Mouse (Mus musculus) stomach, postnatal 0 days (tissue): ENCODE measurements at regions not wholly inside any gene's neighbourhood (a gene's known extent, or its start where the extent isn't known, plus 50 kb on each side); places are given as distances from the start of the nearest gene placed in this dataset.

Experiments used
- CTCF ChIP-seq: IDR thresholded peaks from 2 replicates; pipeline ENCODE4 v1.5.1; 2016; ENCODE audit warnings: antibody characterized with exemption, low read depth, mild to moderate bottlenecking, moderate library complexity
- EP300 ChIP-seq: optimal IDR thresholded peaks from 2 replicates; pipeline ENCODE3; 2016; ENCODE audit warnings: antibody characterized with exemption

DNA sequence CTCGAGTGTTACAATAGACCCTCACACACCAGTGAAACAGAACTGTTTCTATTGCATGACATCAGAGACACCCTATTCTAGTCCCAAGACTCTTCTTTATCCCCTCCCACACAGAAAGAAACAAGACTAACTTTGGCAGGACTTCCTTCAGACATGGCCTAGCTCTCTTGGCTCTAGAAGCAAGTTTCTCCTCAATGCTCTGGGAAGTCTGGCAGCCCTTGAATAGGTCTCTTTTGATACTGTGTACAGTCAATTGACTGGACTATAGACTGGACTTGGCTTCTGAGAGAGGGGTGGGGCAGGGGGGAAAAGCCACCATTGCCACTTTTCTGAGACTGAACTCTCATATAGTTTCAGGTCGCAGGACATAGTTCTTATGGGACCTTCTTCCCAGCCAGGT is 62.2 kb downstream of the Gm4791 start:
- TF ChIP-seq CTCF (no peak), EP300 (no peak)
